In genomic region chr15:98504514-98504913, GRCm38 (mm10) we compare ENCODE assay signal across 9 mouse cellular contexts. TPM values are rescaled to one million over a fixed set of nuclear protein-coding genes. Genes with fewer than 3 reads are reported as not detected.
A peak's percentile ranks its signal among the peaks of the same experiment; 100 is the strongest.
DNase-seq lines count a peak whose midpoint lies in the region; ATAC-seq and TF ChIP-seq lines count a peak whose summit lies in the region.
"Had no signal": no experiment of that assay in that cellular context is flagged by ENCODE, and none has a peak within 500 bp of the region (broad histone marks: within the 10 kb centered on the region; RNA-seq: fewer than 3 reads in every experiment).

No protein-coding gene starts in this region.

- DNase-seq in cerebellum, adult 18-20 months: peak; percentile 49 to 61
- DNase-seq in MEL (ENCODE audit: low read depth, low spot score): peak; percentile 93
- DNase-seq in cerebellum, postnatal 14 days: peak; percentile 54 to 88
- DNase-seq in gastrocnemius, postnatal 25 days: peak; percentile 39
- peak; percentile 66 to 88 for DNase-seq in kidney, postnatal 25 days
- peak; percentile 89 for DNase-seq in splenic B cell, adult 2 months (ENCODE audit: low read depth, low spot score)

- H3K36me3 ChIP-seq in MEL (ENCODE audit: control insufficient read depth in 1 of 2, insufficient read depth in 2 of 2, low read length in 2 of 2): peaks cover 0 to 13% of the 10 kb centered on the region in 2 experiments; a peak in 2 of 4 replicates
- no peaks in the 10 kb centered on the region for H3K36me3 ChIP-seq in splenic B cell, adult 2 months (ENCODE audit: control insufficient read depth, insufficient read depth, low read length, poor library complexity, severe bottlenecking)
- H3K36me3 ChIP-seq: lung, embryonic 15.5 days had no signal

- TF ChIP-seq POLR2A in MEL (IDR thresholded peaks at IDR 0.05; ENCODE audit: control insufficient read depth in 1 of 2, insufficient read depth in 1 of 2, low read depth in 1 of 2, low read length in 2 of 2, poor library complexity in 1 of 2): no peak

- no peak overlapping the region for H3K4me3 ChIP-seq in MEL (ENCODE audit: control insufficient read depth in 1 of 2, insufficient read depth in 1 of 2, low read depth in 2 of 2, low read length in 2 of 2)
- H3K4me3 ChIP-seq: lung, embryonic 15.5 days had no signal

- no peaks in the 10 kb centered on the region for H3K9me3 ChIP-seq in MEL (replicated peaks; ENCODE audit: insufficient read depth, low read length)
- H3K9me3 ChIP-seq: lung, embryonic 15.5 days had no signal

- no peaks in the 10 kb centered on the region for H3K79me2 ChIP-seq in MEL (ENCODE audit: control insufficient read depth, insufficient read depth, low read length, poor library complexity)

- no peak for ATAC-seq in cerebellum, adult (ENCODE audit: insufficient number of reproducible peaks, low FRiP score, low TSS enrichment)
- ATAC-seq in megakaryocyte progenitor cell, adult 5-6 weeks (replicated peaks; ENCODE audit: poor library complexity): peak; percentile 83

- no peak overlapping the region for H3K9ac ChIP-seq in MEL (ENCODE audit: control insufficient read depth, low read depth, low read length, poor library complexity, severe bottlenecking)
- H3K9ac ChIP-seq: lung, embryonic 15.5 days had no signal

- H3K4me1 ChIP-seq in MEL (ENCODE audit: control insufficient read depth in 1 of 2, insufficient read depth in 2 of 2, low read length in 2 of 2): peaks cover 9 to 17% of the 10 kb centered on the region in 2 experiments
- H3K4me1 ChIP-seq: lung, embryonic 15.5 days had no signal

- peaks cover 6 to 16% of the 10 kb centered on the region in 2 experiments for H3K27me3 ChIP-seq in MEL (ENCODE audit: control insufficient read depth in 1 of 2, insufficient read depth in 2 of 2, low read length in 2 of 2)
- H3K27me3 ChIP-seq in splenic B cell, adult 2 months (ENCODE audit: control insufficient read depth, insufficient read depth, low read length, poor library complexity, severe bottlenecking): no peaks in the 10 kb centered on the region
- H3K27me3 ChIP-seq: lung, embryonic 15.5 days had no signal

- peak; percentile 93 for TF ChIP-seq RAD21 in MEL (IDR thresholded peaks at IDR 0.05; ENCODE audit: low read depth, low read length)

- no peak for TF ChIP-seq EP300 in MEL (IDR thresholded peaks at IDR 0.05; ENCODE audit: low read depth in 1 of 2, low read length in 2 of 2)

- TF ChIP-seq CTCF in MEL (IDR thresholded peaks at IDR 0.05 in 2 of 3, conservative IDR thresholded peaks at IDR 0.05 in 1 of 3; ENCODE audit: control insufficient read depth in 1 of 3, insufficient read depth in 1 of 3, low read depth in 2 of 3, low read length in 3 of 3, poor library complexity in 1 of 3, severe bottlenecking in 1 of 3): peak; percentile 95 to 98 (median 95)

- no peak overlapping the region for H3K27ac ChIP-seq in MEL (ENCODE audit: control insufficient read depth, low read depth, low read length)
- H3K27ac ChIP-seq: lung, embryonic 15.5 days had no signal

TF ChIP-seq in MEL, 35 proteins besides CTCF, POLR2A, EP300 and RAD21 (continues in another document):
- TF ChIP-seq UBTF (IDR thresholded peaks at IDR 0.05; ENCODE audit: borderline replicate concordance, insufficient read depth, low read depth, low read length) (no peak), E2F4 (IDR thresholded peaks at IDR 0.05; ENCODE audit: borderline replicate concordance, low read depth, low read length) (0 out of 2 replicates have a peak, but pooled peaks have one; percentile 3), CHD2 (IDR thresholded peaks at IDR 0.05; ENCODE audit: low read length) (no peak), SIN3A (IDR thresholded peaks at IDR 0.05; ENCODE audit: low read length) (peak; percentile 55; the same call in 1 of the 2 replicates), ETS1 (IDR thresholded peaks at IDR 0.05; ENCODE audit: low read depth, low read length) (peak; percentile 26; the same call in 1 of the 2 replicates), RCOR1 (IDR thresholded peaks at IDR 0.05; ENCODE audit: low read depth, low read length) (0 out of 2 replicates have a peak, but pooled peaks have one; percentile 26), USF1 (IDR thresholded peaks at IDR 0.05; ENCODE audit: low read depth, low read length) (peak; percentile 69), MYB (IDR thresholded peaks at IDR 0.05; ENCODE audit: low read depth, low read length) (no peak), ELF1 (IDR thresholded peaks at IDR 0.05; ENCODE audit: low read depth, low read length) (0 out of 2 replicates have a peak, but pooled peaks have one; percentile 42), TAL1 (IDR thresholded peaks at IDR 0.05; ENCODE audit: low read length) (no peak), ZNF384 (IDR thresholded peaks at IDR 0.05; ENCODE audit: low read depth, low read length) (peak; percentile 29; the same call in 1 of the 2 replicates), POLR2AphosphoS5 (IDR thresholded peaks at IDR 0.05; ENCODE audit: borderline replicate concordance, low read depth, low read length) (no peak), MXI1 (IDR thresholded peaks at IDR 0.05; ENCODE audit: low read depth, low read length) (peak; percentile 60), SMC3 (IDR thresholded peaks at IDR 0.05; ENCODE audit: low read depth, low read length) (peak; percentile 76), NRF1 (IDR thresholded peaks at IDR 0.05; ENCODE audit: insufficient read depth, low read depth, low read length, poor library complexity, severe bottlenecking) (no peak), MYC (IDR thresholded peaks at IDR 0.05; ENCODE audit: low read depth, low read length) (0 out of 2 replicates have a peak, but pooled peaks have one; percentile 51), USF2 (IDR thresholded peaks at IDR 0.05; ENCODE audit: borderline replicate concordance in 1 of 2, insufficient read depth in 1 of 2, low read depth in 1 of 2, low read length in 2 of 2) (no peak), ZMIZ1 (IDR thresholded peaks at IDR 0.05; ENCODE audit: low read depth, low read length) (no peak), TCF12 (IDR thresholded peaks at IDR 0.05; ENCODE audit: low read depth, low read length) (peak; percentile 46), HCFC1 (IDR thresholded peaks at IDR 0.05; ENCODE audit: low read depth, low read length) (0 out of 2 replicates have a peak, but pooled peaks have one; percentile 22), MAFK (IDR thresholded peaks at IDR 0.05; ENCODE audit: borderline replicate concordance, low read depth, low read length) (no peak), POLR2AphosphoS2 (IDR thresholded peaks at IDR 0.05; ENCODE audit: low read length) (no peak), KAT2A (conservative IDR thresholded peaks at IDR 0.05; ENCODE audit: low read depth, low read length) (no peak), MEF2A (IDR thresholded peaks at IDR 0.05; ENCODE audit: extremely low read depth, insufficient replicate concordance, low read depth, low read length, poor library complexity, severe bottlenecking) (no peak), JUND (IDR thresholded peaks at IDR 0.05; ENCODE audit: low read depth, low read length) (0 out of 2 replicates have a peak, but pooled peaks have one; percentile 39), GATA1 (IDR thresholded peaks at IDR 0.05; ENCODE audit: low read depth, low read length) (no peak), BHLHE40 (IDR thresholded peaks at IDR 0.05; ENCODE audit: borderline replicate concordance, low read depth, low read length) (peak; percentile 45), ZC3H11A (IDR thresholded peaks at IDR 0.05; ENCODE audit: low read depth, low read length) (peak; percentile 84), ZKSCAN1 (IDR thresholded peaks at IDR 0.05; ENCODE audit: low read depth, low read length) (no peak), MAX (IDR thresholded peaks at IDR 0.05; ENCODE audit: low read length) (peak; percentile 49), CHD1 (IDR thresholded peaks at IDR 0.05; ENCODE audit: low read depth, low read length) (no peak), NELFE (IDR thresholded peaks at IDR 0.05; ENCODE audit: low read depth, low read length) (no peak)

RNA-seq across cellular contexts. Expression of gene Olfr279, which starts 12.3 kb away (rescaled TPM):
- under 0.01 TPM in 1 of 2 replicates, not detected in the other for total RNA-seq in MEL (2012; rRNA removed)
- polyA plus RNA-seq in MEL (2012; ENCODE audit: insufficient read depth in 1 of 2, insufficient read length in 2 of 2, low read depth in 1 of 2, low replicate concordance in 2 of 2, missing spikeins in 1 of 2): 10 to 100 TPM in 1 of 2 experiments, under 1 TPM in 1; 0.03 to 81.4 TPM
- not detected for total RNA-seq in gastrocnemius, postnatal 25 days (2021)
- total RNA-seq in megakaryocyte progenitor cell, adult 5-6 weeks (2015): not detected in 2 replicates
- total RNA-seq in megakaryocyte progenitor cell, adult 5-6 weeks (2017): not detected in 2 replicates
- polyA plus RNA-seq: lung, embryonic 15.5 days had no signal

RNA-seq across cellular contexts. Expression of gene Lalba, which starts 22.0 kb away (rescaled TPM):
- not detected in 2 replicates for total RNA-seq in MEL (2012; rRNA removed)
- not detected for polyA plus RNA-seq in MEL (2012; ENCODE audit: insufficient read depth in 1 of 2, insufficient read length in 2 of 2, low read depth in 1 of 2, low replicate concordance in 2 of 2, missing spikeins in 1 of 2)
- not detected for total RNA-seq in gastrocnemius, postnatal 25 days (2021)
- not detected in 2 replicates for total RNA-seq in megakaryocyte progenitor cell, adult 5-6 weeks (2015)
- not detected in 2 replicates for total RNA-seq in megakaryocyte progenitor cell, adult 5-6 weeks (2017)

RNA-seq across cellular contexts. Expression of gene Kansl2, which starts 29.6 kb away (rescaled TPM):
- total RNA-seq in MEL (2012; rRNA removed): 150 and 157 TPM in 2 replicates
- polyA plus RNA-seq in MEL (2012; ENCODE audit: insufficient read depth in 1 of 2, insufficient read length in 2 of 2, low read depth in 1 of 2, low replicate concordance in 2 of 2, missing spikeins in 1 of 2): 100 to 1,000 TPM in 1 of 2 experiments, not detected in 1; 170 TPM
- total RNA-seq in gastrocnemius, postnatal 25 days (2021): 10 to 100 TPM; 55.8 to 57.9 TPM
- 65.7 and 68.6 TPM in 2 replicates for total RNA-seq in megakaryocyte progenitor cell, adult 5-6 weeks (2015)
- total RNA-seq in megakaryocyte progenitor cell, adult 5-6 weeks (2017): 60.1 and 62.8 TPM in 2 replicates

RNA-seq across cellular contexts. Expression of gene OR5BS1P, which starts 34.8 kb away (rescaled TPM):
- 0.04 TPM in 1 of 2 replicates, not detected in the other for total RNA-seq in MEL (2012; rRNA removed)
- not detected for polyA plus RNA-seq in MEL (2012; ENCODE audit: insufficient read depth in 1 of 2, insufficient read length in 2 of 2, low read depth in 1 of 2, low replicate concordance in 2 of 2, missing spikeins in 1 of 2)
- not detected for total RNA-seq in gastrocnemius, postnatal 25 days (2021)
- total RNA-seq in megakaryocyte progenitor cell, adult 5-6 weeks (2015): not detected in 2 replicates
- total RNA-seq in megakaryocyte progenitor cell, adult 5-6 weeks (2017): not detected in 2 replicates
- polyA plus RNA-seq: lung, embryonic 15.5 days had no signal

RNA-seq across cellular contexts. Expression of gene Olfr281, which starts 52.1 kb away (rescaled TPM):
- total RNA-seq in MEL (2012; rRNA removed): 0.08 TPM in 1 of 2 replicates, not detected in the other
- polyA plus RNA-seq in MEL (2012; ENCODE audit: insufficient read depth in 1 of 2, insufficient read length in 2 of 2, low read depth in 1 of 2, low replicate concordance in 2 of 2, missing spikeins in 1 of 2): under 1 TPM in 1 of 2 experiments, not detected in 1; 0.40 TPM
- not detected for total RNA-seq in gastrocnemius, postnatal 25 days (2021)
- total RNA-seq in megakaryocyte progenitor cell, adult 5-6 weeks (2015): not detected in 2 replicates
- total RNA-seq in megakaryocyte progenitor cell, adult 5-6 weeks (2017): not detected in 2 replicates
- polyA plus RNA-seq: lung, embryonic 15.5 days had no signal

Comparison
In these comparisons a context has a peak if more than half of its experiments do, and no peak if none do; other contexts are left out.
1. DNase-seq: peak in every context shown above with its lines; median percentile 93 in MEL; 89 in splenic B cell, adult 2 months; 77 in kidney, postnatal 25 days; 71 in cerebellum, postnatal 14 days; 55 in cerebellum, adult 18-20 months; 39 in gastrocnemius, postnatal 25 days.